Mouse (Mus musculus): ENCODE measurements around the gene Tnfaip8l2.

Tnfaip8l2 gene

GRCm38 (mm10) chr3:95141952-95142616 is at the start of gene Tnfaip8l2:
TSS of gene Tnfaip8l2 (minus strand) at chr3:95142360.
- DNase-seq (ENCODE audit: extremely low read depth, low read depth, low spot score) = no peak

GRCm38 (mm10) chr3:95186888-95187287 is 44.7 kb upstream of the Tnfaip8l2 start:
- DNase-seq (ENCODE audit: extremely low read depth, low read depth, low spot score) = no peak

GRCm38 (mm10) chr3:95186100-95186499 is 43.9 kb upstream of the Tnfaip8l2 start:
- no peak for DNase-seq (ENCODE audit: extremely low read depth, low read depth, low spot score)

- DNase-seq (ENCODE audit: extremely low read depth, low read depth, low spot score) = no peak
Observed at GRCm38 (mm10) chr3:95184796-95185577, 42.8 kb upstream of the Tnfaip8l2 start.

- no peak for DNase-seq (ENCODE audit: extremely low read depth, low read depth, low spot score)
Observed at GRCm38 (mm10) chr3:95181841-95182240, 39.7 kb upstream of the Tnfaip8l2 start.

GRCm38 (mm10) chr3:95179890-95180289 is 37.7 kb upstream of the Tnfaip8l2 start:
- DNase-seq (ENCODE audit: extremely low read depth, low read depth, low spot score) = no peak

GRCm38 (mm10) chr3:95178948-95179347 is 36.8 kb upstream of the Tnfaip8l2 start:
- DNase-seq (ENCODE audit: extremely low read depth, low read depth, low spot score) = peak; percentile 56

GRCm38 (mm10) chr3:95177583-95177982 is 35.4 kb upstream of the Tnfaip8l2 start:
- no peak for DNase-seq (ENCODE audit: extremely low read depth, low read depth, low spot score)

- no peak for DNase-seq (ENCODE audit: extremely low read depth, low read depth, low spot score)
Observed at GRCm38 (mm10) chr3:95176500-95176899, 34.3 kb upstream of the Tnfaip8l2 start.

- no peak for DNase-seq (ENCODE audit: extremely low read depth, low read depth, low spot score)
Observed at GRCm38 (mm10) chr3:95174011-95174592, 31.9 kb upstream of the Tnfaip8l2 start.

- DNase-seq (ENCODE audit: extremely low read depth, low read depth, low spot score) = no peak
Observed at GRCm38 (mm10) chr3:95173256-95173949, 31.2 kb upstream of the Tnfaip8l2 start.

GRCm38 (mm10) chr3:95172526-95173255 is 30.5 kb upstream of the Tnfaip8l2 start:
- no peak for DNase-seq (ENCODE audit: extremely low read depth, low read depth, low spot score)

- DNase-seq (ENCODE audit: extremely low read depth, low read depth, low spot score) = no peak
Observed at GRCm38 (mm10) chr3:95171105-95171504, 28.9 kb upstream of the Tnfaip8l2 start.

GRCm38 (mm10) chr3:95169996-95170395 is 27.8 kb upstream of the Tnfaip8l2 start:
- no peak for DNase-seq (ENCODE audit: extremely low read depth, low read depth, low spot score)

GRCm38 (mm10) chr3:95164840-95165239 is 22.7 kb upstream of the Tnfaip8l2 start:
- DNase-seq (ENCODE audit: extremely low read depth, low read depth, low spot score) = no peak

GRCm38 (mm10) chr3:95164256-95164550 is 22.0 kb upstream of the Tnfaip8l2 start:
- DNase-seq (ENCODE audit: extremely low read depth, low read depth, low spot score) = no peak

- no peak for DNase-seq (ENCODE audit: extremely low read depth, low read depth, low spot score)
Observed at GRCm38 (mm10) chr3:95163419-95164255, 21.5 kb upstream of the Tnfaip8l2 start.

- DNase-seq (ENCODE audit: extremely low read depth, low read depth, low spot score) = no peak
Observed at GRCm38 (mm10) chr3:95162345-95162628, 20.1 kb upstream of the Tnfaip8l2 start.

- DNase-seq (ENCODE audit: extremely low read depth, low read depth, low spot score) = no peak
Observed at GRCm38 (mm10) chr3:95161618-95162344, 19.6 kb upstream of the Tnfaip8l2 start.

Data from fat pad, adult 2 months (tissue).